Mouse (Mus musculus) liver, adult 2 months (tissue): Measurements from ENCODE around the gene Nans. TPM values are rescaled to one million over a fixed set of nuclear protein-coding genes. Genes with fewer than 3 reads are reported as not detected.

Source experiments
- DNase-seq: peaks from one replicate; pipeline ENCODE4 v3.0.0-alpha.2; 2011; ENCODE audit warnings: low read depth, low spot score; ENCODE audit errors: extremely low read depth
- H3K27ac ChIP-seq: fragments of 200-500 bp; replicated peaks from 2 replicates; pipeline ENCODE4 v1.5.1; 2012; ENCODE audit warnings: low read depth, mild to moderate bottlenecking, control low read depth, inconsistent platforms, low read length; ENCODE audit not compliant: insufficient read depth
- H3K27me3 ChIP-seq: fragments of 200-500 bp; 2 replicates; pipeline ENCODE4 v1.6.1; 2012; ENCODE audit warnings: mild to moderate bottlenecking, moderate library complexity, low read length, inconsistent platforms; ENCODE audit not compliant: control insufficient read depth, insufficient read depth
- H3K36me3 ChIP-seq: fragments of 200-500 bp; 2 replicates; pipeline ENCODE4 v1.6.1; 2012; ENCODE audit warnings: low read length, inconsistent platforms; ENCODE audit not compliant: control insufficient read depth, insufficient read depth
- H3K4me1 ChIP-seq: fragments of 200-500 bp; 2 replicates; pipeline ENCODE4 v1.6.1; 2011; ENCODE audit warnings: low read length; ENCODE audit not compliant: control insufficient read depth, insufficient read depth
- H3K4me3 ChIP-seq: fragments of 200-500 bp; 2 replicates; pipeline ENCODE4 v1.5.1; 2011; ENCODE audit warnings: low read depth, mild to moderate bottlenecking, control low read depth, low read length, moderate library complexity; ENCODE audit not compliant: insufficient read depth
- H3K79me2 ChIP-seq: fragments of 200-500 bp; 2 replicates; pipeline ENCODE4 v1.6.1; 2012; ENCODE audit warnings: inconsistent platforms, mild to moderate bottlenecking, low read length, moderate library complexity; ENCODE audit not compliant: control insufficient read depth, insufficient read depth
- H3K9ac ChIP-seq: fragments of 200-500 bp; 2 replicates; pipeline ENCODE4 v1.6.1; 2012; ENCODE audit warnings: low read depth, mild to moderate bottlenecking, control low read depth, inconsistent platforms, low read length
- CTCF ChIP-seq: fragments of 200-500 bp; IDR thresholded peaks from 2 replicates; pipeline ENCODE4 v1.5.1; 2011; ENCODE audit warnings: low read depth, low read length, control low read depth
- POLR2A ChIP-seq: fragments of 200-500 bp; IDR thresholded peaks from 2 replicates; pipeline ENCODE4 v1.6.1; 2011; ENCODE audit warnings: low read length, control low read depth; ENCODE audit not compliant: insufficient read depth; ENCODE audit errors: extremely low read depth
- WGBS: fragments of 180-500 bp; shearing (Covaris S2); methylation state at CpG from one replicate; pipeline ENCODE4 v1.1.7; 2018; 5-methylcytosine and 5-hydroxymethylcytosine counted together
- polyA plus RNA-seq: library from polyadenylated mRNA; depleted of rRNA; stranded (reverse); fragments of >200 nt; gene quantifications from 2 replicates; pipeline ENCODE4 v1.2.3, GENCODE M21; 2012
- total RNA-seq: library from RNA; depleted of rRNA; stranded (reverse); fragments of >200 nt; gene quantifications from 2 replicates; pipeline ENCODE4 v1.2.3, GENCODE M21; 2014

Gene Nans
- total and polyA plus RNA-seq, 2 experiments: 11.5 to 14.3 TPM

- no peaks in the 10 kb centered on the region for H3K27me3 ChIP-seq
- no peak overlapping the region for H3K4me3 ChIP-seq
- H3K27ac ChIP-seq: no peak overlapping the region
- peak; percentile 26 for DNase-seq
- H3K79me2 ChIP-seq: no peaks in the 10 kb centered on the region
- H3K9ac ChIP-seq: no peak overlapping the region
- no peaks in the 10 kb centered on the region for H3K36me3 ChIP-seq
- WGBS: 52% methylated on average over 5 of the region's 5 CpGs
- H3K4me1 ChIP-seq: peaks cover 3% of the 10 kb centered on the region
- TF ChIP-seq CTCF: no peak
- TF ChIP-seq POLR2A: no peak
Measured at GRCm38 (mm10) chr4:46487348-46487747, 1.7 kb upstream of the Nans start.

GRCm38 (mm10) chr4:46493071-46493470 lies 4.0 kb downstream of the Nans start:
- TF ChIP-seq CTCF (no peak), POLR2A (no peak)
- no peak overlapping the region for H3K9ac ChIP-seq
- DNase-seq: no peak
- H3K4me3 ChIP-seq: no peak overlapping the region
- no peaks in the 10 kb centered on the region for H3K27me3 ChIP-seq
- H3K79me2 ChIP-seq: no peaks in the 10 kb centered on the region
- H3K4me1 ChIP-seq: peaks cover 5% of the 10 kb centered on the region
- 94% methylated on average over 6 of the region's 6 CpGs for WGBS
- no peak overlapping the region for H3K27ac ChIP-seq
- peaks cover 4% of the 10 kb centered on the region for H3K36me3 ChIP-seq

- DNase-seq: no peak
- H3K4me1 ChIP-seq: peaks cover 11% of the 10 kb centered on the region
- no peak overlapping the region for H3K9ac ChIP-seq
- H3K36me3 ChIP-seq: peaks cover 4% of the 10 kb centered on the region
- WGBS: 93% methylated on average over 12 of the region's 12 CpGs
- no peak overlapping the region for H3K4me3 ChIP-seq
- TF ChIP-seq POLR2A: no peak
- no peak for TF ChIP-seq CTCF
- no peaks in the 10 kb centered on the region for H3K79me2 ChIP-seq
- H3K27me3 ChIP-seq: no peaks in the 10 kb centered on the region
- no peak overlapping the region for H3K27ac ChIP-seq
Measured at GRCm38 (mm10) chr4:46495543-46495942, 6.5 kb downstream of the Nans start.

GRCm38 (mm10) chr4:46497286-46497892 lies 8.3 kb downstream of the Nans start:
- peaks cover 11% of the 10 kb centered on the region for H3K4me1 ChIP-seq
- no peaks in the 10 kb centered on the region for H3K79me2 ChIP-seq
- H3K4me3 ChIP-seq: no peak overlapping the region
- H3K9ac ChIP-seq: no peak overlapping the region
- TF ChIP-seq CTCF (peak; percentile 84), POLR2A (no peak)
- DNase-seq: peak; percentile 66
- peaks cover 4% of the 10 kb centered on the region for H3K36me3 ChIP-seq
- H3K27me3 ChIP-seq: no peaks in the 10 kb centered on the region
- no peak overlapping the region for H3K27ac ChIP-seq
- 28% methylated on average over 4 of the region's 4 CpGs for WGBS

- DNase-seq: peak; percentile 99
- Histone ChIP-seq H3K4me3 (no peak overlapping the region), H3K79me2 (no peaks in the 10 kb centered on the region), H3K4me1 (peaks cover 11% of the 10 kb centered on the region), H3K27me3 (no peaks in the 10 kb centered on the region), H3K27ac (peak overlapping the region; percentile 81), H3K36me3 (peaks cover under 1% of the 10 kb centered on the region), H3K9ac (no peak overlapping the region)
- TF ChIP-seq CTCF (no peak), POLR2A (no peak)
- WGBS: 10% methylated on average over 3 of the region's 3 CpGs
Measured at GRCm38 (mm10) chr4:46498511-46498910, 9.5 kb downstream of the Nans start.

- Histone ChIP-seq H3K79me2 (no peaks in the 10 kb centered on the region), H3K4me1 (peaks cover 11% of the 10 kb centered on the region), H3K36me3 (no peaks in the 10 kb centered on the region; the same call in 1 of the 2 replicates), H3K9ac (no peak overlapping the region), H3K27me3 (no peaks in the 10 kb centered on the region), H3K27ac (peak overlapping the region; percentile 81), H3K4me3 (no peak overlapping the region)
- WGBS: 5% methylated on average over 4 of the region's 4 CpGs
- TF ChIP-seq CTCF (peak; percentile 59), POLR2A (no peak)
- no peak for DNase-seq
Measured at GRCm38 (mm10) chr4:46498976-46499375, 9.9 kb downstream of the Nans start.
